Mouse (Mus musculus): ENCODE data around the gene Gm28047.

Gene Gm28047

GRCm38 (mm10) chr15:102516293-102516692 lies 108.6 kb downstream of the Gm28047 start:
- DNase-seq (ENCODE audit: low spot score in 2 of 2): no peak

DNA sequence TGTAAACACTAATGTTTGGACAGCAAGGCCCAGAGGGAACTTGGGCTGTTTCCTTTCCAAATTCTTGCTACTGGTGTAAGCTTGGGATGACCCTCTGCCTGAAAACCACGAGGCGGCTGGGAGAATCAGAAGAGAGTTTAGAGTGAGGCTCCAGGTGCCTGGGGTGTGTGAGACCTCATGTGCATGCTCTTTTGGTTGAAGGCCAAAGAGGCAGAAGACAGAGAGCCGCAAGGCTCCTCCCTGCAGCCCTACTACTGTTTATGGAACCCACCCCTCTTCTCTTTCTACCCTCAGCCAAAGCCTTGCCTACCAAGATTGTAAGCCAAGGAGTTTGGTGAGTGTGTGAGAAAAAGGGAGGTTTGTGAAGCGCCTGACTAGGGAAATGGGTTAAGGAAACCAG lies 109.1 kb downstream of the Gm28047 start:
- DNase-seq (ENCODE audit: low spot score in 2 of 2): no peak

DNA sequence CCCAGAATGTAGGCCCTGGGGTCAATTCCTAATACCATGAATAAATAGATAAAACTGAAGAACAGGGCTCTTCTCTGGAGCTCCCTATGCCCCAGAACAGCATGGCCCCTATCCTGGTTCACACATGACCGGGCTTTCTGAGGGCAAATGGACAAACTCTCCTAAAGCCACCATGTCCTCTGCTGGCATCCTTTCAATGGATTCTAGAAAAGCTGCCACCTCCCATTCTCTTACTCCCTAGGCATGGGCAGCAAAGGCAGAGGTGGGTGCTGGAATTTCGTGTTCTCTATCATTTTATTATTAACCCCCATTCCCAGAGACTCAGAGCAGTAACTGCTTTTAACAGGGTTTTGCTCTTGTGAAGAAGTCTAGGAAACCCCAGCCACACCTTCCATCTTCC lies 109.6 kb downstream of the Gm28047 start:
- DNase-seq (ENCODE audit: low spot score in 2 of 2): no peak

DNA sequence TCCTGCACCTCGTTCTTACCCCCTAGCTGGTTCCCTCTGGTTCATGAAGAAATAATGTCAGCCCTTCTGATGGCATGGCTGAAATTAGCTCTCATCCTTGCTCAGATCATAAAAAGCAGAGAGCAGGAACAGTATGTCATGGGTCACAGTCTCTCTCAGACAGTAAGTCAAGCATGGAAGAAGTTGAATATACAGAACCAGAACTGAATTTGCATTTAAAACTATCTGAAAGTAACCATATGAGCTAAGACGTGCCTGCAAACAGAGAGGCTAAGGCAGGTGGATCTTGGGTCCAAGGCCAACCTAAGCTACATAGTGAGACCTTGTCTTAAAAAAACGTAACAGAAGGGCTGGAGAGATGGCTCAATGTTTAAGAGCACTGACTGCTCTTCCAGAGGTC lies 111.9 kb downstream of the Gm28047 start:
- no peak for DNase-seq (ENCODE audit: low spot score in 2 of 2)

GRCm38 (mm10) chr15:102512471-102512870 lies 112.4 kb downstream of the Gm28047 start:
- DNase-seq (ENCODE audit: low spot score in 2 of 2): no peak

GRCm38 (mm10) chr15:102512010-102512409 lies 112.9 kb downstream of the Gm28047 start:
- no peak for DNase-seq (ENCODE audit: low spot score in 2 of 2)

- no peak for DNase-seq (ENCODE audit: low spot score in 2 of 2)
Measured at GRCm38 (mm10) chr15:102511285-102511833, 113.5 kb downstream of the Gm28047 start.

DNA sequence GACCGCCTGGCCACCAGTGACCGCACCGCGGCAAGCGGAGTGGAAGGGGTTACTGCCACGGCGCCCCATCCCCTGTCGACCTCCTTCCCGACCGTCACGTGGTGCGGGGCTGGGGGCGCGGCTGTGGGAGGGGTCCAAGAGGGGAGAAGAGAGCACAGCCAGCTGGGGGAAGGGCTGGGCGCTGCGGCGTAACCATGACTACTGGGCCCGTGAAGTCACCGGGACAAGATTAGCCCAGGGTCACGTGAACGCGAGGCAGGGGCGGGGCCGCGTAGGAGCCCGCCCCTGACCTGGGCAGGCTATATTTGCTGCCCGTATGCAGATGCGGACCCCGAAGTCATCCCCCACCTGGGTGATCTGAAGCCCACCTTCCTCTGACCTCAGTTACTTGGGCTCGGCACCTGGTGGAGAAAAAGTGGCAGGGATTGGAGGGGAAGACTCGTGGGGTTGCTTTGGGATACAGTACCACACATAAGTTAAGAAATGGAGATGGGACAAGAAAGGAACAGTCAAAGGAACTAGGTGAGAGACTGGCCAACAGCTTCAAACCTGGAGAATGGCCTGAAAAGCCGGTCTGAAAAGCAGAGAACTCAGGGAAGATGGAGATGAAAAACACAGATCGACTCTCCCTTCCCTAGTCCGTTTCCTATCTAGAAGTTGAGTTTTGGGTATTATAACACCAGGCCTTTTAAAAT lies 114.1 kb downstream of the Gm28047 start:
- peak; percentile 91 to 92 for DNase-seq (ENCODE audit: low spot score in 2 of 2)

DNA sequence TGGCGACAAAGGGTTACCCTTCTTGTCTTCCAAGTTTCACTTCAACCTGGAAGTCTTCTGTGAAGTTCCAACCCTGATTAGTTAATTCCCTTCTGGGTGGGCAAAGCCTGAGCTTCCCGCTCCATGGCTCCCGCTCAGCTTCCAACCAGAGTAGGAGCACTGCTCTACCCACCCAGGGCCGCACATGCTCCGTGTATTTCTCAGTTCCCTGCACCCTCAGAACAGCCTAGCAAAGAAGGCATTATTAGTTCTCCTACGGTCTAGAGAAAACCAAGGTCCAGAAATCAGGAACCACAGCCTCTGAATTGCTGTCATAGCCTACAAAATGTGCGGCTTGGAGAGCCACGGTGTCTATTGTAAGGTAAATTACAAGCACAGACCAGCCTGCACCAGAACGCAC lies 114.8 kb downstream of the Gm28047 start:
- no peak for DNase-seq (ENCODE audit: low spot score in 2 of 2)

GRCm38 (mm10) chr15:102508336-102508735 lies 116.5 kb downstream of the Gm28047 start:
- DNase-seq (ENCODE audit: low spot score in 2 of 2): no peak

DNA sequence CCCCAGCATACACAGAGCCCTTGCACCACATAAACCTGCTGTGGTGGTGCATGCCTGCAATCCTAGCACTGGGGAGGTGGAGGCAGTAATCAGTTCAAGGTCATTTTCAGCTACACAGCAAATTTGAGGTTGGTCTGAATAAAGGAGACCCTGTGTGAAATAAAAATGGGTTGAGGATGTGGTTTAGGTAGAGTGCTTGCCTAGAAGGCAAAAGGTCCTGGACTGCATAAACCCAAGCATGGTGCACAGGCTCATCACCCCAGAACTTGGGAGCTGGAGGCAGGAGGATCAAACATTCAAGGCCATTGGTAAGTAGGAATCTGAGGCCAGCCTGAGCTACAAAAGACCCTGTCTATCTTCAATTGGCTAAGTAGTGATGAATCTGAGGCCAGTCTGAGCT lies 117.3 kb downstream of the Gm28047 start:
- DNase-seq (ENCODE audit: low spot score in 2 of 2): no peak

GRCm38 (mm10) chr15:102506864-102507263 lies 118.0 kb downstream of the Gm28047 start:
- DNase-seq (ENCODE audit: low spot score in 2 of 2): no peak

DNA sequence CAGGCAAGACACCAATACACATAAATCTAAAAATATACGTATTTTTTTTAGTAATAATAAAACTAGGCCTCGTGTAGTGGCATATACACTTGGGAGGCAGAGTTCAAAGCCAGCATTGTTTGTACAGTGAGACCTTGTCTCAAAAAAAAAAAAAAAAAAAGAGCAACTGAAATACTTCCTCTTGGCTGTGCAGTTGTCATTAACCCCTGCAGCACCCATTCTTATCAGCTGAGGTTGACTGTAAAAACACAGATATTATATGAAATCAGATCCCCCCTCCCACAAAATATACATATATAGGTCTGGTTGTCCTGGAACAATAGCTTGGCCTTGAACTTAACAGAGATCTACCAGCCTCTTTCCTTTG lies 118.4 kb downstream of the Gm28047 start:
- DNase-seq (ENCODE audit: low spot score in 2 of 2): no peak

GRCm38 (mm10) chr15:102505770-102506463 lies 119.0 kb downstream of the Gm28047 start:
- no peak for DNase-seq (ENCODE audit: low spot score in 2 of 2)

DNA sequence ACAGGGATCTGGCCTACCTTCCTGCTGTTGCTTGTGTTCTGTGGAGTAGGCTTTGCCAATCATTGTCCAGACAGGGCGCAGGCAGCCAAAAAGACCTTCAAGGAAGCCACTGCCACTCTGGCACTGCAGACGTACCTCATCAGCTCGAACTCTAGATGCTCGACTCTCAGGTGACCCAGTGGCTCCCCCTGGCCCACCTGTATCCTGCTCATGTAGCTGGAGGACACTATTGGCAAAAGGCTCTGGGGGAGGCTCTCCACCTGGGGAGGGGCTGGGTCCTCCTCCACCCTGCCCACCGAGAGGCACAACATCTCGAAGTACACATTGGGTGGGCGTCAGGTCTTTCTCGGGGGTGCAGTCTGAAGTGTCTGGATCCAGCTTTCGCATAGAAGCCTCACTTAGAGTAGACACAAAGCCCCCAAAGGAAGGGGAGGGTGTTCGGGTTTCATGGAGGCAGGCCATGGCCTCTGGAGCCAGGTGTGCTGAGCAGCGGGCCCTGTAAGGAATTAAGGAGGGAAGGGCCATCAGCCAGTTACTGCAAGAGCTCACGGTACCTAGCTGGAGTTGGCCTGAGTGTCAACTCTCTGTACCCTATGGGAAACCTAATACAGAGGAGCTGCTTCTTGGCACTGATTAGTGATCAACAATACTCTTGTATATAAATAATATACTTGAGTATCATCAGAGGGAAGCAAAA lies 119.6 kb downstream of the Gm28047 start:
- DNase-seq (ENCODE audit: low spot score in 2 of 2): no peak

DNA sequence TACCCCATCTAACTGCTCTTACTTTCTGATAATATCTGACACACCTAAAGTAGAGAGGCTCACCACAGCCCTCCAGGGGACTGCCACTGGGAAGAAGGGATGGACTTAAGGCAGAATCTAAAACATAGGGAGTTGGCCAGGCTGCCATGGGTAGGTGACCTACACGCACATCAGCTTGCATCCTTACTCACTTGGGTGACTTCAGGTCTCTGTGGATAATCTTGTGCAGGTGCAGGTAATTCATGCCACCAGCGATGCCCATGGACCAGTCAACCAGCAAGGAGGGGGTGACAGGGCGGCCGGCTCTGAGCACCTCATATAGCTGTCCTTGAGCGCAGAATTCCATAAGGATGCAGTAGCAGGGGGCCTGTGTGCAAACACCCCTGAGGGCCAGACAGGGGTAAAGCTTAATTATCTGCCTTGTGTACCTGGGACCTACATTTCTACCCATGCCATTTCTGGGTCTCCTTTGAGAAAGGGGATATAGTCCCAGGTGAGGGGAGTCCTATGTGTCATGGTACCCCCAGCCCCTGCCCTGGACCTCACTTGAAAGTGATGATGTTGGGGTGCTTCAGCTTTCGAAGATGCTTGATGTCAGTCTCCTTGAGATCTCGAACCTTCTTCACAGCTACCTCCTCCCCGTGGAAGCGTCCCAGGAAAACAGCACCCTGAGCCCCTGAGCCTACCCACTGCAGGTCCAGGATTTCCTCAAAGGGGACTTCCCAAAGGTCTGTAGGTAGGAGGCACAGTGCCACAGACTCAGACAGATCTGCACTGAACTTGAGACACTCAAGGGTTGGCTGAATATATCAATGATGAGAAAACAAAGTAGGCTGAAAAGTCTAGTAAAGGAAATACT lies 120.7 kb downstream of the Gm28047 start:
- no peak for DNase-seq (ENCODE audit: low spot score in 2 of 2)

DNA sequence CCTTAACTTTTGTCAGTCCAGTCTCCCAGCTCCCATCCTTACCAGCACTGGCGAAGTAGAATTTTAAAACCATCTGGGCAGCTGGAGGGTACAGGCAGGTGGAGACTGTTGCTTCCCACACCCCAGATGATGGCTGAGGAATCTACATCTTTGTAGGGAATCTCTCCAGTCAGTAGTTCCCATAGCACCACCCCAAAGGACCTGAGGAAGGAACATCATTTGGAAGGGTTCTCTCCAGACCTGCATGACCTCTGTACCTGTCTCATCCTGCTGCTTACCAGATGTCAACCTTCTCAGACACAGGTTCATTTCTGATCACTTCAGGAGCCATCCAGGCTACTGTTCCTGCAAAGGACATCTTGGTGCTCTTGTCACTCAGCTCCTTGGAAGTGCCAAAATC lies 121.4 kb downstream of the Gm28047 start, which contains the start of gene Gm10337:
Gm10337 (plus strand) TSS at position 276 of the 400 bp plus-strand sequence.
- DNase-seq (ENCODE audit: low spot score in 2 of 2): no peak

DNA sequence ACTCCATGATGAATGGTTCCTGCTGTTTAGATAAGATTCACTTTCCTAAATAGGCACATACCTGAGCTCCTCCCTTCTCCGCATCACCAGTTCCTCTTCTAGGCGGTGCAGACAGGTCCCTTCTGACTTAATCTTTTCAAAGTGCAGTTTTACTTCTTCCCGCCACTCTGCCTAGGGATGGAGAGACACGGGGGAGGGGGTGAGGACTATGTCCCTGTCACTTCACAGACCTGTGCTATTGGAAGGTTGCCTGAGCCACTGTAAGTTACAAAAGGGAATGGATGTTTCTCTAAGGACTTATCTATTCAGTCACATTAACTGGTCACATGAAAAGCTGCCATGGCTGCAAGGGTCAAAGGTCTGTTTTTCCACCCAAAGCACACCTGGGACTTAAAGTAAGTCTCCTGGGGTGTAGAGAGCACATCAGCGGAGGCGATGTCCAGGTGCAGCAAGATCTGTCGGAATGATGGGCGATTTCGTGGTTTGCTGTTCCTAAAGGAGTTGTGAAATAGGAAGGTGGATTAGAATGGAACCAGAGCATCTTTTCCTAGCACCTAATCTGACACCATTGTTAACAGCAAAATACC lies 122.5 kb downstream of the Gm28047 start:
- DNase-seq (ENCODE audit: low spot score in 2 of 2): no peak

DNA sequence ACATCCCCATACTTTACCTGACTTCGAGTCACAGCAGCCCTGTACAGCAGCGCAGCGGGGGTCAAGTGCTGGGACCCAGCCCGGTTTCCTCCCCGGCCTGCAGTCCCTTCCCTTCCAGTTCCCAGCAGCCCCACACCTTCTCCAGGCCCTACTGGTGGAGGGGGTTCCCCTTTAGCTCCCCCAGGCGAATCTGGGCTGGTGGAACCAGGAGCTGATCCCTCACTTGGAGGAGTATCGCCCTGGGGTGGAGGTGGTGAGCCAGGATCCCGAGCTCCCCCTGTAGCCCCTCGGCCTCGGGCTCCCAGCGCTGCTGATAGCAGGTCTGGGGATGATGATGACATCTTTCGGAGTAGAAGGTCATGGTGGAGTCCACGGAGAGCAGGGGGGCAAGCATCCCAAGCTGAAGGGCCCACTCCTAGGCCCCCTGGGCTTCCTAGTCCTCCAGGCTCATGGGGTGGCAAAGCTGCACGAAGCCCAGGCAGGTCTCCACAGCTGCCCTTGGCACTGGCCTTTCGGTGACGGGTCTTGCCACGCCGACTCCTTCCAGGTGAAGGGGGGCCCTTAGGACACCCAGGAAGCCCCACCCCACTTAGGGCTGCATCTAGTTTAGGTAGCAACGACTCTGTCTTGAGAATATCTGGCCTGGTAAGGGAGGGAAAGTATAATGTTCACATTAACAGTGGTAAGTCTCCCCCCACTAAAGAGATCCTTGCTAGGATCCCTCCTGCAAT lies 123.6 kb downstream of the Gm28047 start:
- DNase-seq (ENCODE audit: low spot score in 2 of 2): no peak

DNA sequence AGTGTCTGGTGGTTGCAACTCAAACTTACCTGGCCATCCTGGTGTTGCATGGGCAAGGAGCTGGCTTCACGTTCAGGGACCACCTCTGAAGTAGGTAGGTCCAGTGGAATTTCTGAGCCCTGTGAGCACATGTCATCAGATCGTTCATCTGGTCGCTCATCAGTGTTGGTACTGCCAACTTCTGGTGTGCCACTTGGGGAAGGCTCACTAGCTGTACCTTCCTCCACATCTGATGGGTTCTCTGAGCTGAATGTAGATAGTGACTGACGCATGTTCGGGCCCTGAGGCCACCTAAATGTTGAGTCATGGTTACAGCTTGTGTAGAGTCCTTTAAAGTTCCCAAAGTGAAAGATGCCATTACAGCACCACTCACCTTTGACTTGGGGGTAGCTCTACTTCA lies 124.4 kb downstream of the Gm28047 start:
- no peak for DNase-seq (ENCODE audit: low spot score in 2 of 2)

DNA sequence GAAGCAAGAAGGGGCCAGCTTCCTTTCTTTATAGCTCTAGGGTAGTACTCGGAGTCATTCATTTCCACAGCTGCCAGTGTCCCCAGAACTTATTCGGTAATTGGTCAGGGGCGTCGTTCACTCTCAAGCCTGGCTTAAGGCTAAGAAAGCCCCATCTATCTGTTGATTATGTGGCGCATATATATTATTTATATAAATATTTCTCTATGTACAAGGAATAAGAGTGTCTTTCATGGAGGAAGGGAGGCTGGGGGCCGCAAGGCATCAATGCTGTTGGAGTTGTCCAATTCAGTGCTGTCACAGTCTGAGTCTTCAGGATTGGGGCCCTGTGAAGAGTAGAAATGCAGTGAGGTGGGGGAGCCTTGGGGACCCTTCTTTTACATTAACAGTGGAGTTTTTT lies 125.0 kb downstream of the Gm28047 start:
- DNase-seq (ENCODE audit: low spot score in 2 of 2): no peak
